Mouse (Mus musculus): ENCODE results near the gene Krt81.
A peak's percentile ranks its signal among the peaks of the same experiment; 100 is the strongest.

The Krt81 gene

DNA sequence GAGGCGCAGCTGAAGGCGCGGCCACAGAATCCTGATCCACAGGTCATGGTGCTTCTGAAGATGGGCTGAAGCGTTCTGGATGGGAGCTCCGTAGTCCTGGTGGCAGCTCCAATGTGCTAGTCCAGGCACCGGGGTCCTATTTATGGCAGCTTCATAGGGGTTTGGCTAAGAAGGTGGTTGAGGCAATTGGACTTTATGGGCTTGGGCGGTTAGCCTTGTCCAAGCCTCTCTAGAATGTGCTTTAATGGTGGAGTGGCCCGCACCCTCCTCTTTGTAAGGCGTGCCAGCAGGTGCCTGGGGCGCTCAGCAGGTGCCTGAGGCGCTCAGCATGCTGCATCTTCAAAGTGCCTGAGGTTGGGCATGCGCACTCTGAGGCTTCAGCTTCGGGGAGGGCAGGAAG, at the start of gene Krt81:
Krt81 (minus strand) TSS at position 101 of the 400 bp plus-strand sequence.
- DNase-seq, result no peak

DNA sequence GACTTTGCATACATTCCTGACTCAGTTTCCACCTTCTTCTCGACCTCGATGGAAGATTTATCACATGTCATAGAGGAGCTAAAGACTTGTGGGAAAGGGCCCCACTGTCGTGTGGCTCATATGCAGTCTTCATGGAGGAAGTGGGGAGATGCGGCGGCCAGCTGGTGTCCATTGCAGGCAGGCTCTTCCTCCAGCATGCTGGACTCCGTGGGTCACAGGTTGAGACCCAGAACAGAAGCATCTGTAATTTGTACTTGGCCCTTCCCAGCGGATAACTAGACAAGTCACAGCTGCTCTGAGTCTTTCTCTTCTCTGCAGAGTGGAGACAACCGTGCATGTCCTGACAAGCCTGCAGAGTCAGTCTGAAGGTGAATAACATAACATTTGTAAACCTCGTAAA, 44.7 kb upstream of the Krt81 start:
- no peak for DNase-seq

DNA sequence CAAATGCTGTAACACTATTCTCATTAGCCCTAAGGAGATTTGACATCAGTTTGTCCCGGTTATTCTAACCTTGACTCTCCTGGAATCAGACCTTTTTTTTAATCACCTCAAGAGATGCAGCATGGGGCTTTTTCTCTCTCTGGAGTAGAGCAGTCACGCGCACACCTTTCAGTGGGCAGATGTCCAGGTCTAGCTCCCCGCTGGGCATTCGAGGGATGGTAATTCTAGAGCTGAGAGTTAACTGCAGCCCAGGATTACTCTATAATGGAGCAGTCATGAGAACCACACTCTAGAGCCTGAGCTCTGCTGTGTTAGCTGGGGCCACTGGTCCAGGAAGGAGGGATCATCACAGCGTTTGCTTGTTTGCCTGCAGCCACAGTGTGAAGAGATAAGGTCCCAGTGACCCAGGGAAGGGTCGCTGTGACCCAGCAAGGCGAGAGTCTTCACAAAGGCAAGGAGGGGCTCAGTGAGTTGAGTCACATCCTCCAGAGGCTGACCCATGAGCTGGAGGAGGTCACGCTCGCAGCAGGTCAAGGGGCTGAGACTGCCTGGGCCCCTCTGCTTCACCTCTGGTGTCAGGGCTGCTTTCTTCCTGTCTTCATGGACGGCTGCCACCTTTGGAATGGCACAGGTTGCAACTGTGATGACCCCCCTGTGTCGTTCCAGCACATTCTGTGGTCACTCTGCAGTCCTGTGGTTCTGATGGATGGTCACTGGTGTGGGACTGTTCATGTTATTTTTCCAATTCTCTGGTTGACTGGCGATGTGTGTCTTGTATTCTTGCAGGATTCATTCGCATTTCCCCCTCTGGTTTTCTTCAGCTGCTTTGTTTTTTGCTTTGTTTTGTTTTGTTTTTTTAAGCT, 43.6 kb upstream of the Krt81 start:
- DNase-seq, result no peak

DNA sequence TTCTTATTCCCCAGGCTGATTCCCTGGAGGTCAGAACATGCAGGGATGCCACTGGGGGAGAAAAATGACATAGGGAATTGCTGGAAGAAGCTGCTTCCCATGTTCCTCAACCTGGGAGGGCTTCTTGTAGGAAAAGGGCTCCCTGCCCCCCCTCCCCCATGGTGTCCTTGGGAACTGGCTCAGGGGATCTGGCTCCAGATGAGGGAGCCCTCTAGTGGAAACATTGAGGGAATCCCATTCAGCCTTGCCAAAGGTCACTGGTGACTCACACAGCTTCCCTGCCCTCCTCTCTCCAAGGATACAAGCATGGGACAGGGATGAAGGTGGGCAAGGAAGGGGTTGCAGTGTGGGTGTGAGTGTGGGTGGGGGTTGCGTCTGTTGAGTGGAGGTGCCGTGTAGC, 33.6 kb upstream of the Krt81 start:
- no peak for DNase-seq

DNA sequence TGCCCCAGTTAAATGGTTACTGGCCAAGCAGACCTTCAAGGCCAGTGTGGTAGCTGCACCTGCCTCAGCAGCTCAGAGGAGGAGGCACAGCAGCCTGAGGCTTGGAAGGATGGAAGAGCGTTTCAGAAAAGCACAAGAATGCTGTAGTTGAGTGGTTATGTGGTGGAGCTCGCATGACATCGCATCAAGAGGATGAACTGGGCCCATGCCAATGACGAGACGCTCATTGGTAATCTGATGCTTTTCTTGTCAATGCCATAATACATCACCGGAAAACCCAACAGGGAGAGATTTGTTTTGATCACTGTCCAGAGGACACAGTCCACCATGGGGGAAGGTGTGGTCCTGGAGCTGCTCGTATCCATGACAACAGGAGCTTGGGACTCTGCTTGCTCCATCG, 31.7 kb upstream of the Krt81 start:
- no peak for DNase-seq

DNA sequence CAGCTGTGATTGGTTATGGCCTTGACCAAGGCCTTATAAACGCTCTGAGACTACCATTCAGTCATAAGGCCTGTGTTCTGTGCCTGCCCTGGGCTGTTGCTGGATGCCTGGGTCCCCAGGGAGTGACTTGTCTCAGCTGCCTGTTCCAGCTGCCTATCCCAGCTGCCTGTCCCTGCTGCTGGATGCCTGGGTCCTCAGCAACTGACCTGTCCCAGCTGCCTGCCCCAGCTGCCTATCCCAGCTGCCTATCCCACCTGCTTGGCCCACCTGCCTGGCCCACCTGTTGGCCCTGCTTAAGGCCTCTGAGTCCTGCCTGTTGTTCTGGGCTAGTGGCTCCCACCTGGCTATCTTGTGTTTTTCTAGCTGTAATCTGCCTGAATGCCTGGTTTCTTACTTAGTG, 30.7 kb upstream of the Krt81 start:
- DNase-seq, result no peak

DNA sequence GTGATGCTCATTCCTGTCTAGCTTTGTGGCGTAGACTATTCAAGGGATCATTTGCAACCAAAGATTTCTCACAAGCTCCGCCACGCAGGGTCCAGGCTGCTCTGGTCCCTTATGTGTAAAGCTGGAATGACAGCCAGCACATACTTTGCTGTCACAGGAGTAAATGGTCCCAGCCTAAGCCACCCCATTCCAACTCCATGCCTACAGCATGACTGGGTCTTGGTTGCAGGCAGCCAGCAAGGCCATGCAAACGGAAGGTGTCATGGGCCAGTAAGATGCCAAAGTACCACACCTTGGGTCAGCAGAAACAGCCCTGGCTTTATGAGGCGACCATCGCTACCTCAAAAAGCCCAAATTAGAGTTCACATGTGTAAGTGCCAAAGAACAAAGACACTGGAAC, 30.2 kb upstream of the Krt81 start:
- no peak for DNase-seq

DNA sequence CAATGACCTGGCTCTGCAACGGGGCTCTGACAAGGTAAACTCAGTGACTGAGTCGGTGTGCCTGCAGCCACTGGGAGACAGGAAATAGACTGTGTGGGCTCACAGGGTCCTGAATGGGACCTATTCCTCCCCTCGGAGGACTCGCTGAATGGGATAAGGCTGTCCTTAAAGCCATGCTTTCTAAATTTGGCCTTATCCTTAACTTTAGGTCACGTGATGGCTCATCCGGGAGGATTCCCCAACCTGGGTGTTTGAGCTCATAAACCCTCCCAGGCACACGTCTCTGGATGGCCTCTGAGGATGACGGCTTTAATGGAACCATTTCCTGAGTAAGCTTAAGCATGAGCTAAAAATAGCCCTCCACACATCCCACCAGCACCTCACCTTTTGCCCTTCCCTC, 29.2 kb upstream of the Krt81 start:
- DNase-seq, result no peak

DNA sequence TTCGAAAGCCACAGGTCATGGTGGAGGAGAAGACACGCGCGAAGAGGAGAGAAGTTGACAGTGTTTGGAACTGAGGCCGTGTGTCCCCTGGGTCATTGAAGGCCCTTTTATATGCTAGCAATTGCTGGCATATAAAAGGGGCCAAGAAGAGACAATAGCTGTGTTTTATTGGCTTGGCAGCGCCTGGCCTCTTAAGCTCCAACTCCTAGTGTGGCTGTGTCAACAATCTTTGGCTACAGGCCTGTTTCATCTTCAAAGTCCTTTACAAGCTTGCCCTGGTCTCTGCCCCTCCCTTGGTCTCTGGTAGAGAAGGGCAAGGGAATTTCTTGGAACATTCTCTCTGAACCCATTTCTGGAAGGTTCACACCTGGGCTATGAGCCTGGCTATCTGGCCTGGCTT, 27.9 kb upstream of the Krt81 start, which contains the start of gene Krt83:
Krt83 (minus strand) TSS at position 82 of the 400 bp plus-strand sequence.
- DNase-seq, result no peak

DNA sequence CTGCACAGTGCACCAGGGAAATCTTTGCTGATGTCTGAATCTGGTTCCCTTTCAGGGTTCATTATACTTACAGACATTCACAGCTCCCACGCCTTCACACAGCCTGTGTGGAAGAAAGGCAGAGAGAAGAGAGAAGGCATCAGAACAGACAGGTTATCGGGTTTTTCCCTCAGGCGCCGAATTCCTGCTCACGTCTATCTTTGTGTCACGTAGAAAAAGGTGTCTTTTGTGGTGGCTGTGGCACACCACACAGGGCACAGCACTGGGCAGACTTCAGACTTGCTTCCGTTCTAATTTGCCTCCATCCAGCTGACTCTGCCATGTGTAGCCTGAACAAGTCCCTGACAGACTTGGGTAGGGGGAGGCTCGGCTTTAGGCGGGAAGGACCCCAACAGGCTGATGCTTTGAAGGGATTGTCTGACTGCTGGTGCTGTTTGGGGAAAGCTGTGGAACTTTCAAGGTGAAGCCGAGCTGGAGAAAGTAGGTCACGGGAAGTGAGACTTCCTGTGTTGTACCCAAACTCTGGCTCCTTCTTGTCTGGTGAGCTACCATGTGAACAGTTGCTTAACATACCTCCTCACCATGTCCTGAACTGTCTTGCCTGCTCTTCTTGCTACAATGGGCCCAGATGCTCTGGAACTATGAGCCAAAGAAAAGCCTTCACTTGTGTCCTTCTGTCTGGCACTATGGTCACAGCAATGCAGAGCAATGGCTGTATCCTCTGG, 22.5 kb upstream of the Krt81 start:
- DNase-seq, result peak; percentile 19

DNA sequence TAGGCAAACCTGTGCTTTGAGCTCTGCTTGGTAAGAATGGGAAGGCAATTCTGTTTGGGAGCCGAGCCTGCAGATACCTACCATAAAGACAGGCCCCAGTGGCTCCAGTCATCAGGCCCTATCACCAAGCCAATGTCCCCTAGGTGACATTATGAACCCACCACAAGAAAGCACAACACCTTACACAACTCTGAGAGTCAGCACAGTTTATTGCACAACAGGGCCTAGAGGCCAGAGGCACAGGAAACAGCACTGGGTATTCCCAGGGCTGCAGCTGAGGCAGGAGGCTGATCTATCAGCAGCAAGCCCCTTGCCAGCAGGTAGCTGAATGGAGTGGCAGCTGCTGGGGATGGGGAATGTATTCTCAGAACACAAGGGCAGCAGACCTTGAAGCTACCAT, 21.4 kb upstream of the Krt81 start:
- DNase-seq, result no peak

DNA sequence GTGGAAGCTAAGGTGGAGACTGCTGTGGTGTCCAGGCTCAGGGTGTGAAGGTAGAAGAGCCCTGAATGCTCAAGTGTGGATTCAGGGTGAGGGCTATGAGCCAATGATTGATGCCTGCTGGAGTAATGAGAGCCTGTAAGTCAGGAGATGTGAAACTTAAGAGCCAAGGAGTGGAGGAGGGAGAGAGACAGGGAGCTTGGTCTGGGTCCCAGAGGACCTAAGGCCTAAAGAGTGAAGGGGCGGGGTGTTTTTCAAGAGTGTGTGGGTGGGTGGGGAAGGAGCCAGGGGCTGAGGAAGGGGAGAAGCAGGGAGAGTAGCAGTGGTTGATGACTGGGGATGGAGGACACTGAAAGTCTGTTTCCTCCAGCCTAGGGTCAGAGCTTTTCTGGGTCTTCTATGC, 20.1 kb upstream of the Krt81 start:
- no peak for DNase-seq

DNA sequence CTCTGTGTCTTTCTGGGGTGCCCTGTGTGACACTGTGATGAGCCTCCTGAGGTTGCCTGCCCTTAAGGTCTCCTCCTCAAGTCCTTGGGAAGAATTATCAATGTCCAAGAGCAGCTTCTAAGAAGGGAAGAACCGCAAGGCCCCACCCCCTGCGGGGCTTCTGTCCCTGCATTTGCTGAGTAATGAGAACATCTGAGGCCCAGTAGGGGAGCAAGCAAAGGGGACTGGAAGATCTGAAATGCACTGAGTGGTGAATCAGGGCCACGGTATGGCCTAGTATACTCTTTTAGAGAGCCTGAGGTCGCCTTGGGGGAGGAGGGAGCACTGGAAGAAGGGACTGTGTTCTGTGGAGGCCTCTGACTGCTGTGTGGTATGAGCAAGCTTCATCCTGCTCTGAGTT, 18.5 kb upstream of the Krt81 start:
- DNase-seq, result no peak

DNA sequence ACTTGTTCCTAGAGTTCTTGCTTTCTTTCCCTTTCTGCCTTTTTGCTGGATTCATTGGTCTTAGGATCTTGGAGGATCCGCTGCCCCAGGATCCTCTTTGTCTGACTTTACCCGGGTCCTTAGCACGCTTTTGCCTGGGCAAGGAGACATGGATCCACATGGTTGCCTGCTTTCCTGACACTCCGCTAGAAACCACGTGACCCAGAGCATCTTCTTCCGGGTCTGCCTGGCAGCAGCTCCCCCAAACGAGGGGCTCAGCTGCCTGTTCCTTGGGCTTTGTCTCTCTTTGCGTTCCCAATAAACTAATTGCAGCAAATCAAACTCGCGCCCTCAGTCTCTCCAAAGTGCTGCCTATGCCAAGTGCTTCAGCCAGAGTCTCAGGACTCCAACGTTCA, 16.1 kb upstream of the Krt81 start:
- no peak for DNase-seq

DNA sequence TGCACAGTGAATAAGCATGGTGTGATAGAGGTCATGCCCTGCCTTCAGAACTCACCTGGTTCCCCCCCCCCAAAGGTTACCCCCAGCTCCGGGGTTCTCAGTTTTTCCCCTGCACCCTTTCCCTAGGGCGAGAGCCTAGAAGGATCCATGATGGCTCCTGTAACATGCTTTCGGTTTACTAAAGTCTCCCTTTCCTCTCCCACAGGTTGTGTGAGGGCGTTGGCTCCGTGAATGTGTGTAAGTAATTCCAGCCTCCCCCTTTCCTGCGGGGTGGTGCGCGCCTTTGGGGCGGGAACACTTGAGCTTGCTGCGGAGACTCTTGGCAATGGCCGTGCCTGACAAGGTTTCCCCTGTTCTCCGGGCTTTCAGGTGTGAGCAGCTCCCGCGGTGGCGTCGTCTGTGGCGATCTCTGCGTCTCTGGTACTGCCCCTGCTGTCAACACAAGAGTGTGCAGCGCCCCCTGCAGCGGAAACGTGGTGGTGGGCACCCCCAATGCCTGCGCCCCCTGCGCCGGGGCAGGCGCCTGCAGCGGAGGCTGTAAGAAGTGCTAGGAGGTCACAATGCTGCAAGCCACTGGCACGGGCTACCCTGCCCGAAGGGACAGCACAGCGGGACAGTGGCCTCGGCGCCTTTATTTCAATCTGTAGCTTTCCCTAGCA, 15.6 kb upstream of the Krt81 start:
- DNase-seq, result peak; percentile 28

DNA sequence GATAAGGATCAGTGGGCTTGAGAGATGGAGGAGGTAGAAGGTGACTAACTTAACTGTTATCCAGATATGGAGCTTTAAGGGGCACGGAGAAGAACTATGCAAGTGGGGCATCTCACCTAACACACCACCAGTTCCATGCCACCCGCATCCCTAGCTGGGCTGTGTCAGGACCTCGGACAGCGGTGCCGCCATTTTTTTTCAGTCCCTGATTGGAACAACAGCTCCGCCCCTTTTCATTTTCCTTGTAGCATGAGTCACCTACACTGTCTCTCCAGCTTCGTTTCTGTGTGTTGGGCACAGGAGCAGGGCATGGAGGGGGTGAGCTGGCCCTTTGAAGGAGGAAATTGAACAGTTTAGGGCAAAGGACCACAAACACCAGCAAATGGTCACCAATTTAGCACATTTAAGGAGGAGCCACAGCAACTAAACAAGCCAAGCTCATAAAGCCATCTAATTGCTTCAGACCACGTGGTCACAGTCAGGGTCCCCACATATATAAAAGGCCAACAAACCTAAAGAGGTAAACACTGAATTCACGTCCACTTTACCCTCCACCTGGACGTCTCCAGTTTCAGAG, 9.5 kb upstream of the Krt81 start, which contains the start of gene Krt86:
Krt86 (plus strand) TSS at position 527 of the 577 bp plus-strand sequence.
- DNase-seq, result no peak

DNA sequence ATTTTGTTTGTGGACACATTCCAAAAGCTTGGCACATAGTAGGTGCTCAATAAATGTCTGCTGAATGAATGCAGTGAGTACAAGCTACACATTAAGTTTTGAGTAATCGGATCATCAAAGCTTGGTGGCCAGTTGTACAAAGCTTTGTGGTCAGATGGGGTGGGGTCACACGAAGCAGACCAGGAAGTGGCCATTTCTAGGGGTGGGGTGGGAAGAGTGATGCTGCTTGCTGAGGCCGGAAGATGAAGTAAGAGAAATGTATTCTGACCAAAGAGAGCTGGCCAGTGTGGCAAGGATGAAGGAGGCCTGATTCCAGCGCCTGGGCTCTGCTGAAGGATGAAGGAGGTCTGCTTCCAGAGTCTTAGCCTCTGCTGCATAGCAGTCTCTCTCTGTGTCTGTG, 5.5 kb upstream of the Krt81 start:
- DNase-seq, result no peak

DNA sequence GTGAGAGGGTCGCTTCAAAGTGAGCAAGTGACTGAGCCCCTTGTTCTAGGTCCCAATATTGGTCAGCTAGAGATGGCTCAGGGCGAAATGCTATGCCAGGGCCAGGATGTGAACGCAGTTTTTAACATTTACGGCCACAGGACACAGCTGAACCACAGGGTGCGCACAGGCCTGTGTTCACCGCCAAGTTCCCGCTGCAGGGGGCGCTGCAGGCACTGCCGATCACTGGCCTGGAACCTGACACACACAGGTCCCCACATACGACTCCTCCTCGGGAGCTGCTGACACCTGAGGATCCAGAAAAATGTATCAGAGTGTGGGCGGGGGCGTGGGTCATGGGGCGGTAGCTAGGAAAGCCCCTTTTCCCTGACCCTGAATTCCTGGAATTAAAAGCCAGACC, 4.3 kb downstream of the Krt81 start:
- no peak for DNase-seq

DNA sequence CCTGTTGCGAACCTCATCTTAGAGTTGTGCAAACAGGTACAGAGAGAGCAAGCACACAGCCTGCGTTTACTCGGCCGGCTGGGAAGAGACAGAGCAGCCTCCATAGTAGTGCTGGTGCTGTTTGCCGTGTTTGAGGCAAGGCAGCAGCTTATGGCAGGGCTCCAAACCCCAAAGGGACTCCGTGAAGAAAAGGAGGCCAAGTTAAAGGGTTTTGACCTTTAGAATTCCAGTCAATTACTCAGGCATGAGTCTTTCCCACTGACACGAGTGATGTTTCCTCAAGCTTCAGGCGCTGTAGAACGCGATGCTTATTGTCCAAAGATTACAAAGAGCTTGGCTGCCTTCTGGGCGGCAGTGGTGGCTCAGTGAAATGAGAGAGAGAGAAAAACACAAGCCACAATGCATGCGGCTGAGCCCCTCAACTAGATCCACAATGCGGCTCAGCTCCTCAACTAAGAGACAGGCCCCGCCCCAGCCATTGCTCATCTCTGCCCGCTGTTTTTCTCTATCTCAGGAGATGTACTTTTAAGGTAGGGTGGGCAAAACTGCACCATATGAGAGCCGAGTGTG, 5.1 kb downstream of the Krt81 start:
- no peak for DNase-seq

DNA sequence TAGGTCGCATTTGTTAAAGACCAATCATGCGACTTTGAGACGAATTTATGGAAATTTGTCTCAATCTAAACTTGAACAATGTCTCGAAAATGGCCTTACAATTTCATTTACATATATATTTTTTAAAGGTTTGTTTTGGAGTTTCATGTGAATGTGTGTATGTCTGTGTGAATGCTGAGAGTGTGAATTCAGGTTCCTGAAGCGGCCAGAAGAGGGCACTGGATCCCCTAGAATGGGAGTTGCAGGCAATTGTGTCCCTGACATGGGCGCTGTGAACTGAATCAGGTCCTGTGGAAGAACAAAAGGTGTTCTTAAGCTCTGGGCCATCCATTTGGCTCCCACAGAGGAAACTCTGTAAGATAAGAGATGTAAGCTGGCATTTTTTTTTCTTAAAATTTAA, 7.7 kb downstream of the Krt81 start:
- DNase-seq, result no peak

DNA sequence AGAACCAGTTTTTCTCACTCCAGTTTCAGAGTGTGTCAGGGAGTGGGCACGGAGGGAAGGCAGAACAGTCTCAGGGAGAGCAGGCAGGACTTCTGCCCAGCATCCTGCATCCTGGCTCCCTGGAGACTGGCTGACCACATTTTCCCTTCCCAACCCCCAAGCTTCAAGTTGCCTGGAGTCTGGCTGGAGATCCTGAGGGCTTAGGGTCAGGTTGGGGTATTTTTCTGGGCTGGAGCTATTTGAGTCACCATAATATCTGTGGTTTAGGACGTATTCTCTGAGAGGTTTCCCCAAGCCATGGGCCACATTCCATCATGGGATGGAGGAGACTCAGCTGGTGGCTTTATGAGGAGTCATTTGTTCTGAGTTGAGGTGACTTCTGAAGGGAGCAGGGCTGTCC, 8.3 kb downstream of the Krt81 start:
- DNase-seq, result no peak

DNA sequence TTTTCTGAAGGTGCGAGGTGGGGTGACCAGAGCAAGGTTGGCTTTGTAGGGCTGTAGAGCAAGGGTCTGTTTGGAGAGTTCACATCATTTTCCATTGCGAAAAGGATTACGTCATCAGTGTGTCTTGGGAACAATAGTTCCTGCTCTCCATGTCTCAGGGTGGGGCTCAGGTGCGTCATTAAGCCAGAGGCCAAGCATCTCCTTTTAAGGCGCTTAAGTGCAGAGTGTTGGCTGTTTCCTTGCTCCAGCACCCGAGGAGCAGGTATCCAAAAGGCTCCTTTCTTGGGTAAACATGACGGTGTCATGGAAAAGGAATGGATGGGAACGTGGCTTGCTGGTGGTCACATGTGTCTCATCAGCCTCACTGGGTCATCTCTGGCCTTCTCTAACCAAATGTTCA, 8.8 kb downstream of the Krt81 start:
- no peak for DNase-seq

DNA sequence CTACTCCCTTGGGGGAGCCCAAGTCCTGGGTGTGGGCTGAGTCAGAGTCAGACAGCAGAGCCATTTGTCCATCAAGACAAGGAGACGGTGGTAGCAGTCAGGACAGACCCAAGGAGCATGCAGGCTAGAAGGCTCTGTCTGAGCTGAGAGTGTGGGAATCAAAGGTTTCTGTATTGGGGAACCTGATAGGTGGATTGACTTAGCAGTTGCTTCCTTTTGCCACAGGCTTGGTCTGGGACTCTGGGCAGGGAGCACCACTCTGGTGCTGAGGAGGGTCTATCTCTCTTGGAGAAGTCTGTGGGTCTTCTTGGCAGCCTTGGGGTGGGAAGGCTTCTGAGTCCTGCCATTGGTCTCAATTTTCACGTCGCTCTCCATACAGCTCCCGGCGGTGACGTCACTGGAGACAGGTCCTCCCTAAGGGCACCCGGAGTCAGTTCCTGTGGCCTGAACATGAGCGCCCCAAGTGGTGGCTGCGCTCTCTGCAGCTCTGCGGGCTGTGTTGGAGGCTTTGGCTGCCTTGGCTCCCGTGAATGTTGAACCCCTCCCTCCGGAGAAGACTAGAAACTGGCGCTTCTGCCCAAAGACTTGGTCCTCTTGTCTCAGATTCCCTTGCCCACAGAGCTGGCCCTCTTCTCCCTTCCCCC, 10.3 kb downstream of the Krt81 start:
- DNase-seq, result peak; percentile 71
